Mouse (Mus musculus) lung, embryonic 15.5 days (tissue): ENCODE measurements around the gene Glis2. TPM values are rescaled to one million over a fixed set of nuclear protein-coding genes. Genes with fewer than 3 reads are reported as not detected.

Source experiments
- ATAC-seq: fragments of 200-750 bp; cut with Nextera tagmentation; 2 replicates; pipeline ENCODE4 v1.8.0; 2017; ENCODE audit warnings: moderate number of reproducible peaks, borderline replicate concordance; ENCODE audit not compliant: low FRiP score, low TSS enrichment; ENCODE audit errors: extremely low read depth
- H3K27ac ChIP-seq: fragments of 300-500 bp; sonication (generic); 2 replicates; pipeline ENCODE4 v1.5.1; 2015; ENCODE audit warnings: moderate library complexity, mild to moderate bottlenecking, inconsistent platforms
- H3K27me3 ChIP-seq: fragments of 300-500 bp; sonication (generic); 2 replicates; pipeline ENCODE4 v1.6.1; 2015; ENCODE audit warnings: inconsistent platforms
- H3K36me3 ChIP-seq: fragments of 300-500 bp; sonication (generic); 2 replicates; pipeline ENCODE4 v1.6.1; 2015; ENCODE audit warnings: inconsistent platforms
- H3K4me1 ChIP-seq: fragments of 300-500 bp; sonication (generic); 2 replicates; pipeline ENCODE4 v1.6.1; 2015; ENCODE audit warnings: inconsistent platforms
- H3K4me2 ChIP-seq: fragments of 300-500 bp; sonication (generic); 2 replicates; pipeline ENCODE4 v1.6.1; 2015; ENCODE audit warnings: inconsistent platforms, mild to moderate bottlenecking, moderate library complexity
- H3K4me3 ChIP-seq: fragments of 300-500 bp; sonication (generic); 2 replicates; pipeline ENCODE4 v1.5.1; 2015; ENCODE audit warnings: mild to moderate bottlenecking, inconsistent platforms
- H3K9ac ChIP-seq: fragments of 300-500 bp; sonication (generic); 2 replicates; pipeline ENCODE4 v1.6.1; 2015; ENCODE audit warnings: inconsistent platforms
- H3K9me3 ChIP-seq: fragments of 300-500 bp; sonication (generic); 2 replicates; pipeline ENCODE4 v1.6.1; 2016; ENCODE audit warnings: inconsistent platforms
- WGBS: fragments of 180-500 bp; shearing (Covaris S2); methylation state at CpG from one replicate; pipeline ENCODE4 v1.1.7; 2015; 5-methylcytosine and 5-hydroxymethylcytosine counted together
- polyA plus RNA-seq: library from polyadenylated mRNA; unstranded; fragments of >200 nt; fragmentation: Nextera tagmentation; extraction: Ambion mirVana; gene quantifications from 2 replicates; pipeline ENCODE4 v1.2.1, GENCODE M21; 2015

Gene Glis2
- polyA plus RNA-seq, 1 experiment from 2014 or later, result 24.0 TPM

DNA sequence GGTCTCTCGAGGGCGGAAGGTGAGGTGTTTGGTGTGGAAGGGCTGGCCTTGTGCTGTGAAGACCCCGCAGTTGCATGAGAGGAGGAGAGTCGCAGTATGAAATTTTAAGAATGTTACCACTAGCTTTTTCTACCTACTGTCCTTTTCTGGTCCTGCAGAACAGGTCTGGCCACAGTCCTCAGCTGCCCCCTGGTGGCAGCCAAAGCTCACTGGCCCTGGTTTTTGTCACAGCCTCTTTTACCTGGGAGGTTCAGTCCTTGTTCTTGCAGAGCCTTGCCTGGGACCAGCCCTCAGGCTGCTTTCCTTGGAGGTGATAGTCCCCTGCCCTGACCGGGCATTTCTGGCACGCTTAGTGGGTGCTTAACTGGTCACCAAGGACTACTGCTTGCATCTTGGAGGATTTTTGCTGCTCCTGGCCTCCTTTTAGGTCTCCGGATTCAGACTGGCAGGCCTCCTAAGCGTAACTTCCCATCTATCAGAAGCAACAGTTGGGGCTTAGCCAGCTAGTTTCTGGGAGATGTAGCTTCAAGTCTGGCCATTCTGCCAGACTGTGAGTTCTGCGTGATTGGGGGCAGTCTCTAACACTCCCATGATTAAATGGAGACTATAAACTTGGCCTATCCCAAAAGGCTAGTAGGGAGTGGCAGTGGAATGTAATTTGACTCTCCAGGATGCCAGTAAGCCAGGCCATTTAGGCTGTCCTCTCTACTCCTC lies 13.5 kb downstream of the Glis2 start:
- H3K9ac ChIP-seq, result no peak overlapping the region
- 38% methylated on average over 9 of the region's 9 CpGs for WGBS
- no peaks in the 10 kb centered on the region for H3K27me3 ChIP-seq
- H3K9me3 ChIP-seq, result no peaks in the 10 kb centered on the region
- H3K4me1 ChIP-seq, result peaks cover 58% of the 10 kb centered on the region
- no peak for ATAC-seq
- peak overlapping the region; percentile 43; the same call in 1 of the 2 replicates for H3K27ac ChIP-seq
- H3K4me3 ChIP-seq, result no peak overlapping the region
- H3K36me3 ChIP-seq, result peaks cover 36% of the 10 kb centered on the region
- no peak overlapping the region for H3K4me2 ChIP-seq

DNA sequence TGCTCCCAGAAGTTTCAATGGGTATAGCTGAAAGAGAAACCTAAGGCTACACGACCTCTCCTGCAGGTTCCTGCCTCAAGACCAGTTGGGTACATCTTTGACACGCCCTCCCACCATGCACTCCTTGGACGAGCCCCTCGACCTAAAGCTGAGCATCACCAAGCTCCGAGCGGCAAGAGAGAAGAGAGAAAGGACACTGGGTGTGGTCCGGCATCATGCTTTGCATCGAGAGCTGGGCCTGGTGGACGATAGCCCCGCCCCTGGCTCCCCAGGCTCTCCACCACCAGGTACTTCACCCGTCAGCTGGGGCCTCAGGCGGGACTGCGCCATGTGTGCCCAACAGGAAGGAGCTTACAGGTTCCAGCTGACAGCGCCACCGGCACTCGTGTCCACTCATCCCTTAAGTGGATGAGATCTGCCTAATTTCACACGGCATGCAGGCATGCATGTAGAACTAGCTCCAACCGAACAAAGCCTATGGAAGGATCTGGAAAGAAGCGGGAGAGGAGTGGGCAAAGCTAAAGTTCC lies 14.1 kb downstream of the Glis2 start:
- no peak overlapping the region for H3K4me2 ChIP-seq
- no peak for ATAC-seq

DNA sequence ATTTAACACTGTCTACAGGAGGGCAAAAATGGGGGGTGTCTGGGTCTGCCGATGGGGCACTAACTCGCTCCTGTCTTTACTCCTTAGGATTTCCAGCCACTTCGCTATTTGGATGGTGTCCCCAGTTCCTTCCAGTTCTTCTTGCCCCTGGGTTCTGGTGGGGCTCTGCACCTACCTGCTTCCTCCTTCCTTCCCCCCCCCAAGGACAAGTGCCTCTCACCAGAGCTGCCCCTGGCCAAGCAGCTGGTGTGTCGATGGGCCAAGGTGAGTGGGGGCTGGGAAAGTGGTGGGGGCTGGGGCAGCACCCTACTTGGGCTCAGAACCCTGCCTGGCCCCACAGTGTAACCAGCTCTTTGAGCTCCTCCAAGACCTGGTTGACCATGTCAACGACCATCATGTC lies 16.7 kb downstream of the Glis2 start:
- Histone ChIP-seq H3K4me2 (no peak overlapping the region), H3K27me3 (no peaks in the 10 kb centered on the region), H3K27ac (no peak overlapping the region), H3K4me1 (peaks cover 25% of the 10 kb centered on the region), H3K36me3 (peaks cover 67% of the 10 kb centered on the region), H3K9me3 (no peaks in the 10 kb centered on the region), H3K9ac (no peak overlapping the region), H3K4me3 (no peak overlapping the region)
- no peak for ATAC-seq
- 82% methylated on average over 5 of the region's 5 CpGs for WGBS

More for the DNA sequence above, 14.1 kb downstream of the Glis2 start:
- WGBS, result 69% methylated on average over 19 of the region's 19 CpGs
- Histone ChIP-seq H3K27me3 (no peaks in the 10 kb centered on the region), H3K36me3 (peaks cover 42% of the 10 kb centered on the region), H3K9me3 (no peaks in the 10 kb centered on the region), H3K27ac (no peak overlapping the region), H3K4me3 (no peak overlapping the region), H3K9ac (no peak overlapping the region), H3K4me1 (peaks cover 51% of the 10 kb centered on the region)

DNA sequence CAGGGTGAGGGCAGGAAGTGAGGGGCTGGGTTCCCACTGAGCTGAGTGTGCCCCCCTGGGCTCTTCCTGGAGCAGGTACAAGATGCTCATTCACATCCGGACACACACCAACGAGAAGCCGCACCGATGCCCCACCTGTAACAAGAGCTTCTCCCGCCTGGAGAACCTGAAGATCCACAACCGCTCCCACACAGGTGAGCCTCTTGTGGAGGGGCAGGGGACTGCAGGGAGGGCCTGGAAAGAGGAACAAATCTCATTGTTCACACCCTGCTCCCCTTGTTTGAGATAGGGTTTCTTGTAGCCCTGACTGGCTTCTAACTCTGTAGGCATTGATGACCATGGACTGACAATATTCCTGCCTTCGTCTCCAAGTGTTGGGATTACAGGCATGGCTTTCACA lies 17.2 kb downstream of the Glis2 start:
- ATAC-seq, result no peak
- peaks cover 72% of the 10 kb centered on the region for H3K36me3 ChIP-seq
- H3K27ac ChIP-seq, result no peak overlapping the region
- H3K9ac ChIP-seq, result no peak overlapping the region
- WGBS, result 86% methylated on average over 7 of the region's 7 CpGs
- no peak overlapping the region for H3K4me3 ChIP-seq
- no peak overlapping the region for H3K4me2 ChIP-seq
- peaks cover 21% of the 10 kb centered on the region for H3K4me1 ChIP-seq
- no peaks in the 10 kb centered on the region for H3K27me3 ChIP-seq
- no peaks in the 10 kb centered on the region for H3K9me3 ChIP-seq

DNA sequence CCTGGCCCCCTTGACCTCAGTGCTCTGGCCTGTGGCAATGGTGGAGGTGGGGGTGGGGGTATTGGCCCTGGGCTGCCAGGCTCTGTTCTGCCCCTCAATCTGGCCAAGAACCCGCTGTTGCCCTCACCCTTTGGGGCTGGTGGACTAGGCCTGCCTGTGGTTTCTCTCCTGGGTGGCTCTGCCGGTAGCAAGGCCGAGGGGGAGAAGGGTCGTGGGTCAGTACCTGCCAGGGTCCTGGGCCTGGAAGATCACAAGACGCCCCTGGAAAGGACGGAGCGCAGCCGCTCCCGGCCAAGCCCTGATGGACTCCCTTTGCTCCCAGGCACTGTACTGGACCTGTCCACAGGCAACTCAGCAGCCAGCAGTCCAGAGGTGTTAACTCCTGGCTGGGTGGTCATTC lies 19.2 kb downstream of the Glis2 start:
- Histone ChIP-seq H3K27me3 (no peaks in the 10 kb centered on the region), H3K9ac (no peak overlapping the region), H3K4me3 (no peak overlapping the region), H3K9me3 (no peaks in the 10 kb centered on the region), H3K27ac (no peak overlapping the region), H3K4me1 (peaks cover under 1% of the 10 kb centered on the region; the same call in 1 of the 2 replicates), H3K4me2 (no peak overlapping the region), H3K36me3 (peaks cover 72% of the 10 kb centered on the region)
- 88% methylated on average over 9 of the region's 9 CpGs for WGBS
- ATAC-seq, result no peak

DNA sequence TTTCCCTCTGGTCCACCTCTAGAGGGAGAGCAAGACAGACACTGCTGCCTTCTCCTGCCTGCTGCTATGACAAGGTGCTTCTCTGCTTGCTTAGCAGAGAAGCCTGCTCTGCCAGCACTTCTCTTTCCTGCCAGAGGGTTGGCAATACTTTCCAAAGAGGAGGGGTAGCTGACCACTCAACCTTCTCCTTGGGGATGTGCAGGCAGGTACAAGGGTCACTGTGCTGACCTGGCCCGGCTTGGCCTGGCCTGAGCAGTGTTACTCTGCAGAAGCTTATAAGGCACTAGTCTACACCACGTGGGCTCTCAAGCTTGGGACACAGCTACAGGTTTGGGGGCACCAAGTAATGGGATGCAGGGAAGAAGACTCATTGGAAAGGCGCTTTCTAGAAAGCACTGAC lies 20.1 kb downstream of the Glis2 start:
- Histone ChIP-seq H3K4me2 (no peak overlapping the region), H3K9me3 (no peaks in the 10 kb centered on the region), H3K27me3 (no peaks in the 10 kb centered on the region), H3K4me1 (no peaks in the 10 kb centered on the region), H3K27ac (no peak overlapping the region), H3K9ac (no peak overlapping the region), H3K4me3 (no peak overlapping the region), H3K36me3 (peaks cover 69% of the 10 kb centered on the region)
- 91% methylated on average over 3 of the region's 3 CpGs for WGBS
- no peak for ATAC-seq

DNA sequence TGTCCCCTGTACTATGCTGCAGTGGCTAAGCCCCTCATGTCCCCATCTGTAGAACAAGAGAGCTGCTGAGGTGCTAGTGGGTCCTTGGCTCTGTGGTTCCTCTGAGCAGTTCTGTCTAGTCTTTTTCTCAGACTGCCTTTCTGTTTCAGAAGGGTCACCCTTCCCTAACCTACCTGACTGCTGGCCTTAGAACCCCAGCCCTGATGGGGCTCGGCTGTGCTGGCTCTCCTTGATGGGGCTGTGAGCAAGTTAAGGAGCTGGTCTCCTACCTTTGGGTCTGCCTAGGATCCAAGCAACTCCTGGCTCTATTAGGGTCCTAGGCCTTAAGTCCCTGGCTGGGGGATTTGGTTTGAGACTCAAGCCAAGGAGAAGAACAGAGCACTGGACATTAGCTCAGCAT lies 20.8 kb downstream of the Glis2 start:
- Histone ChIP-seq H3K4me2 (no peak overlapping the region), H3K27ac (peak overlapping the region; percentile 2; the same call in 1 of the 2 replicates), H3K36me3 (peaks cover 63% of the 10 kb centered on the region), H3K4me1 (no peaks in the 10 kb centered on the region), H3K4me3 (no peak overlapping the region), H3K9me3 (no peaks in the 10 kb centered on the region), H3K27me3 (no peaks in the 10 kb centered on the region), H3K9ac (no peak overlapping the region)
- no peak for ATAC-seq
- WGBS, result 72% methylated on average over 1 of the region's 1 CpGs

DNA sequence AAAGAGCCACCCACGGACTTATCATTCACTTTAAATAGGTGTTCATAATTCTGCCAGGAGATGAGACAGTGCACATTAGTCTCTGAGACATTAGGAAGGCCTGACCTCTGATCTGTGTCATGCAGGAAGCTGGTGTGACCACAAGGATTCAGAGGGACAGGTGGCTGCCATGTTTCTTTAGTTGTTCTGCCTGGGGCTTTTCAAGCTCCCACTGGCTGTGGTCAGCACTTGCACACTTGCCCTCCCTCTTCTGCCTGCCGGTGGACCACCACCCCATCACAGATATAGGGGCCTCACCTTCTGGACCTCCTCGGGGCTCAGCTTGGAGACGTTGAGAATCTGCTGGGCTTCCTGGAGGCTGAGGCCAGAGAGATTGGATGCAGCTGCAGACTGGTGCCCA lies 22.3 kb downstream of the Glis2 start:
- H3K36me3 ChIP-seq, result peaks cover 49% of the 10 kb centered on the region
- H3K4me2 ChIP-seq, result no peak overlapping the region
- no peaks in the 10 kb centered on the region for H3K27me3 ChIP-seq
- H3K4me3 ChIP-seq, result no peak overlapping the region
- WGBS, result 74% methylated on average over 4 of the region's 4 CpGs
- no peaks in the 10 kb centered on the region for H3K9me3 ChIP-seq
- H3K9ac ChIP-seq, result no peak overlapping the region
- no peaks in the 10 kb centered on the region for H3K4me1 ChIP-seq
- no peak overlapping the region for H3K27ac ChIP-seq
- ATAC-seq, result no peak

DNA sequence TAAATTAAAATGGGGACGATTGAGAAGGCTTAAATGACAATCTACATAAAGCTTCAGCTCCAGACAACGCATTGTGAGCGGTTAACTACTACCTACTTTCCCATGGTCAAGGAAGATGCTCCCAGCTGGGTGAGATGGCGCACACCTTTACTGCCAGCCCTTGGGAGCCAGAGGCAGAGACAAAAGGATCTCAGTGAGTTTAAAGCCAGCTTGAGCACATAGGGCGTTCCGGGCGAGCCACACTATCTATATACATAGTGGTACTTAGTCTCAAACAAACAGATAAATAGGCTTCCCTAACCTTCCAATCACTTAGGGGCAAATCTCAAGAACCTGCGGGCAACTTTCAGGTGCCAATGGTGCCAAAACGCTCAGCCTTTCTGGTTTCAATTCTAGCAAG lies 29.6 kb downstream of the Glis2 start:
- Histone ChIP-seq H3K4me3 (peak overlapping the region; percentile 83), H3K4me1 (peaks cover 17% of the 10 kb centered on the region), H3K27me3 (no peaks in the 10 kb centered on the region), H3K9ac (peak overlapping the region; percentile 83), H3K4me2 (peak overlapping the region; percentile 77), H3K9me3 (no peaks in the 10 kb centered on the region), H3K27ac (peak overlapping the region; percentile 89), H3K36me3 (no peaks in the 10 kb centered on the region)
- no peak for ATAC-seq
- 11% methylated on average over 9 of the region's 9 CpGs for WGBS

DNA sequence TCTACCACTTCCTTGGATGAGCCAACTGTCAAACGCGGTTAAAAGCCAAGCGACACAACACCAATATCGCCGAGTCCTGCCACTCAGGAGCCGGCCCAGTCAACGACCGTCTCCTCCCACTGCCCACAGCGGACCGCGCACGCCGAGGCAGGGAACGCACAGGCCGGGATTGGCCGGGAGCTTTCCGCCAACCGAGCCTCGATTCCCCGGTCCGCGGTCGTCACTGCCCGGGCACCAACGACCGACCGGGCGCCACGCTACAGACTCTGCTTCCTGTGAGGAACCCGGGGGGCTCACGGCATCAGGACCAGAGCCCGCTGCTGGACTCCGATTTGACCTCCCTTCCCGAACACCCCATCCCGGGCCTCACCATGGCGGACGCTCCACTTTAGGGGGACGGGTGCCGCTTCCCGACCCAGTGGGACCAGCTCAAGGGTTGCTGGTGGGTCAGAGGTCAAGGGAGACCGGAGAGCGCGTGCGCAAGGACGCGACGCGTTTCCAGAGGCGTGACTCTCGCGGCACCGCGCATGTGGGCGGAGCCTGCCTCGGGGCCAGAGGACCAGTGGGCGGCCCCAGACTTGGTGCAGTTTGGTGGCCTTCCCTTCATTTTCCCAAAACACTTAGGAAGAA lies 30.1 kb downstream of the Glis2 start, which contains the start of gene Pam16:
Gene Pam16, minus strand, starts transcription at position 508 of the 630 bp plus-strand sequence.
- peak within 1 kb of the TSS; percentile 89 for H3K27ac ChIP-seq
- no peaks in the 10 kb centered on the region for H3K9me3 ChIP-seq
- H3K4me2 ChIP-seq, result peak within 1 kb of the TSS; percentile 77
- WGBS, result under 1% methylated on average over 56 of the region's 56 CpGs
- peak; percentile 89 for ATAC-seq
- no peaks in the 10 kb centered on the region for H3K27me3 ChIP-seq
- no peaks in the 10 kb centered on the region for H3K36me3 ChIP-seq
- H3K4me1 ChIP-seq, result peaks cover 17% of the 10 kb centered on the region
- H3K4me3 ChIP-seq, result peak within 1 kb of the TSS; percentile 83
- peak within 1 kb of the TSS; percentile 83 for H3K9ac ChIP-seq

DNA sequence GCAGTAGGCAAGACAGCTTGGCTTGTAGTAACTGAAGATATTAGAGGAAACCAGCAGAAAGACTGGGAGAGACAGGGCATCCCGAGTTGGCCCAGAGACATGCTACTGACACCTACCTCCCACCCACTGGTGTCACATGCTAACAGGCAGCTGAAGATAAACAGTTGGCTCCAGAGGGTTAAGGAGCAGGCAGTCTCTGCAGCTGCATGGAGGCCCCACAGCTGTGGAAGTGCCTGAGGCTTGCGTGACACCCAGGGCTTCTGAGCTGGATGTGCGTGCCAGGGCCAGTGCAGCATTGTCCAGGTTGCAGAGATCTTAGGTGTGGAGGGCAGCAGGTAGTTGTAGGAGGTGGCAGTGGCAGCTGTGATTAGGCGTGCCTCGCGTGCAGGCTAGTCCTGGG lies 32.6 kb downstream of the Glis2 start:
- Histone ChIP-seq H3K9me3 (no peaks in the 10 kb centered on the region), H3K4me1 (peaks cover 17% of the 10 kb centered on the region), H3K4me3 (no peak overlapping the region), H3K27me3 (no peaks in the 10 kb centered on the region), H3K9ac (no peak overlapping the region; the same call in 1 of the 2 replicates), H3K4me2 (no peak overlapping the region), H3K36me3 (no peaks in the 10 kb centered on the region), H3K27ac (no peak overlapping the region)
- WGBS, result 39% methylated on average over 6 of the region's 6 CpGs
- no peak for ATAC-seq

DNA sequence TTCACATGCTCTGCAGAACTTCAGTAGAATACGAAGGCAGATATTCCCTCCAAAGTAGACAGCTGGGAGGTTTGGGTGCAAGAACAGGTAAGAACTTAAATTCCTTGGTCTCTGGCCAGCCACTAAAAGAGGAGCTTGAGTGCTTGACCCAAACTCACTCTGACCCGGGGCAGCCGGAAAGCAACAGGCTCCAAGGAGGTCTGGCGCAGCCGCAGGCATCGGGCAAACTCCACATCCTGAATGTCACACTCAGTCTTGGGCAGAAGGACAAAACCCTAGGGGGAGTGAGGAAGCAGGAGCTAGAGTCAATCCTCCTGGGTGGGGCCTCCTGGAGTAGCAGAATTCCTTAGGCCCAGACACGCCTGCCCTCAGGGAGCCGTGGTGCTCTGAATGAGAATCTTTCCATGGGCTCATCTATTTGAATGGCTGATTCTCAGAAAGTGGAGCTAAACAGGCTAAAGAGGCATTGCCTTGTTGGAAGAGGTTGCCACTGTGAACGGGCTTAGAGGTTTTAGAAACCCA lies 34.4 kb downstream of the Glis2 start:
- Histone ChIP-seq H3K36me3 (no peaks in the 10 kb centered on the region), H3K9me3 (no peaks in the 10 kb centered on the region), H3K27me3 (no peaks in the 10 kb centered on the region), H3K4me3 (no peak overlapping the region), H3K9ac (no peak overlapping the region), H3K27ac (no peak overlapping the region), H3K4me1 (peaks cover 3% of the 10 kb centered on the region), H3K4me2 (no peak overlapping the region)
- no peak for ATAC-seq
- 90% methylated on average over 9 of the region's 9 CpGs for WGBS
